Mouse (Mus musculus): ENCODE measurements at regions not wholly inside any gene's neighbourhood (a gene's known extent, or its start where the extent isn't known, plus 50 kb on each side); places are given as distances from the start of the nearest gene placed in this dataset.

DNA sequence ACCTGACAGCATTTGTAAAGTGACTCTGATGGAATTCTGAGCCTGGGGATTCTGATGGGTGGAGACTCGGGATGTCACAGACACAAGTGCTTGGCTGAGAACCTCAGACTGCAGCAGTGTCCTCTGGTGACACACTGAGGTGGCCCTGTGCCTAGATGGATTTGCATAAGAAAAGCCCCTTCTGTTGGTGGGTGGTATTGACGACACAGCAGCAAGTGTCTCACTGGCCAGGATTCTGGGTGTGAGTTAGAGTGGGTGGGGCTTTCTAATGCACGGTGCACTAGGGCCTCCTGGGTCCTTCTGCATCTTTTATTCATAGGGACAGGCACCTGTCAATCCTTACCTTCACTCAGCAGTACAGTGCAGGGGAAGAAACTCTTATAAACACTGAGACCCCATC lies 100.9 kb upstream of the Kazn start:
- ATAC-seq (replicated peaks; ENCODE audit: poor library complexity, severe bottlenecking) = no peak

DNA sequence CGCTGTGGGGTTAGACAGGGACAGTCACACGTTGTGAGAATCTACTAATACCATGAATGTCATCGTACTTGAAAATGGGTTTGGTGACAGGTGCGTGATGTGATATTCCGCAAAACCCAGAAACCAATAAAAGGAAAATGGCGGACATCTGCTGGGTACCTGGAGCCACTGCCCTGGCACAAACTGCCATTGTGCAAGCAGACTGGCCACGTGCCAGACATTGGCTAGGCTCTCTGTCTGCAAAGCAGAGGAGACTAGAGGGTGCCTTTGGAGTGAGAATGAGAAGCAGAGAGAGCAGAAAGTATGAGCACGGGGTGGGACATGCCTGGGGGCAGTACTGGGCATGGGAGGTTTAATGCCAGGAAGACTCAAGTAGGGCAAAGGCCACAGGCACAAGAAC lies 98.5 kb upstream of the Kazn start:
- no peak for ATAC-seq (replicated peaks; ENCODE audit: poor library complexity, severe bottlenecking)

DNA sequence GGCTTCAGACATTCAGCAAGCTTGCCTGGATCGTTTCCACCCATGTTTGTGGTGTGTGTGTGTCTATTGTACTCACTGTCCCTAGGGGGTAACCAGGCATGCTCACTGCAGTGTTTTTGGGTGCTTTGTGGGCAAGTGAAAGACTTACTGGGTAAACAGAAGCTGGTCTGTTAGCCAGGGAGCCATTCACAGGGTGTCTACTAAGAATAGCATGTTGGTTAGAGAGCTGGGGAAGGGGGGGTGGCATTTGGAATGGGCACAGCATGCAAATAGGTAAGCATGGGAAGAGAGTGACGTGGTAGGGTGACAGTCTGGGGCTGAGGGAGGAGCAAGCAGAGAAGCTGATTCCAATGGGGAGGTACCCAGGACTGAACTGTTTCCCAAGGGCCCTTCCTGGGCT lies 97.7 kb upstream of the Kazn start:
- no peak for ATAC-seq (replicated peaks; ENCODE audit: poor library complexity, severe bottlenecking)

DNA sequence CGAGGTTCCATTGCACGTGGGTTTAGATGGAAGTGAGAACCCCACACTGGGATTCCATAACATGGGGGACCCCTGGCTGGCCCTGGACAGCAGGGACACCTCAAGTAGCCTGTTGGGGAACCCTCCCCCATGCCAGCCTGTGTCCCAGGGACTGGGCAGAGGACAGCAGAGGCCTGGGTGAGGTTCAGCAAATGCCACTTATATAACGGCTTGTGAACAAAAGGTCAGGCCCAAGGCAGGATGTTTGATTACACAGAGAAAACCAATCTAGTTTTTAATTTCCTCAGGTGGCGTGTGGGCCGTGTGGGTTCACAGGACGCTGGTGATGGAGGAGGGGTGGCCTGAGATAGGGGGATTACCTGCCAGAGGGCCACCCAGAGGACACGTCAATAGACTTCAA lies 94.9 kb upstream of the Kazn start:
- ATAC-seq (replicated peaks; ENCODE audit: poor library complexity, severe bottlenecking) = no peak

DNA sequence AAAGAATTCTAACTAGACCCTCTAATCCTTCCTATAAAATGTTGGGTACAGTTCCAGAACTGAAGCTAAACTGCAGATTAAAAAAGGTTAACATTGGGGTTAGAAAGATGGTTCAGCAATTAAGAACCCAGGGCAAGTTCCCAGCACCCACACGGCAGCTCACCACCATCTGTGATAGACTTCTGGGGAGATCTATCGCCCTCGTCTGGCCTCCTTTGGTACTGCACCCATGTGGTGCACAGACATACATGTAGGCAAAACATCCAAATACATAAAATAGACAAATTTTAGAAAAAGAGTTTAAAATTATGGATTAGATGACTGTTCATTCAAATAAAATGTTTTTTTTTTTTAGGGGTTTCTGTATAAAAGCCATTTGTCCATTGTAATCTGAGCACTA lies 91.4 kb upstream of the Kazn start:
- ATAC-seq (replicated peaks; ENCODE audit: poor library complexity, severe bottlenecking) = no peak

DNA sequence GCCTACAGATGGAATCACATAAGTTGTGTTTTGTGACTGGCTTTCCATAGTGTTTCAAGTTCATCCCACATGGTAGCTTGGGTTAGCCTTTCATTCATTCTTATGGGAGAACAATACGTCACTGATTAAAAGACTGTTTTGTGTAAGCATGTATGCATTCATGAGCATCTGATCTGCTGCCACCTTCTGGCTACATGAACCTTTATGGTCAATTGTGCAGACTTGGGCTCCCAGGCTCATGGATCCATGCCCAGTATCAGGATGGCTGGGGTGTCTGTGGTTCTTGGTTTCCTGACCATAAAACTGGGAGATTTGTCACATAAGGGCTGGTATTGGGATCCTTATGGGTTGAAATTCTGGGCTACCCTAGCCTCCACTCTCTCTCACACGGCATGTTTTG lies 90.4 kb upstream of the Kazn start:
- ATAC-seq (replicated peaks; ENCODE audit: poor library complexity, severe bottlenecking) = no peak

DNA sequence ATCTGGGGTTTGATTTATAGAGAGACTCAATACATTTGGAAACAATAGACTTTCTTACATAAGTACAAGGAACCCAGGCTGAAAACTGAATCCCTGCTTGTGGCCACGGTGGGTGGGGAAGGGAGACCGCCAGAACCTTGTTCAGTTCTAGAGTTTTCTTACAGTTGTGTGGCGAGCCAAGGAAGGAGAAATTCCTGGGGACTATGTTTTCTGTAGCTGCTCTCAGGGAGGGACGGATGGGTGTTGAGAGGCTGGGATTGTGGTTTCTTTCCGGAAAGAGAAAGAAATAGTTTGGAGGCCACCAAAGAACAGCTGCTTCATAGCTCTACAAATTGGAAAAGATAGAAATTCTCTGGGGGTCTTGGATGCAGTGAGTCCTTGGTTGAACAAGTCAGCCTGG lies 87.3 kb upstream of the Kazn start:
- ATAC-seq (replicated peaks; ENCODE audit: poor library complexity, severe bottlenecking) = no peak

DNA sequence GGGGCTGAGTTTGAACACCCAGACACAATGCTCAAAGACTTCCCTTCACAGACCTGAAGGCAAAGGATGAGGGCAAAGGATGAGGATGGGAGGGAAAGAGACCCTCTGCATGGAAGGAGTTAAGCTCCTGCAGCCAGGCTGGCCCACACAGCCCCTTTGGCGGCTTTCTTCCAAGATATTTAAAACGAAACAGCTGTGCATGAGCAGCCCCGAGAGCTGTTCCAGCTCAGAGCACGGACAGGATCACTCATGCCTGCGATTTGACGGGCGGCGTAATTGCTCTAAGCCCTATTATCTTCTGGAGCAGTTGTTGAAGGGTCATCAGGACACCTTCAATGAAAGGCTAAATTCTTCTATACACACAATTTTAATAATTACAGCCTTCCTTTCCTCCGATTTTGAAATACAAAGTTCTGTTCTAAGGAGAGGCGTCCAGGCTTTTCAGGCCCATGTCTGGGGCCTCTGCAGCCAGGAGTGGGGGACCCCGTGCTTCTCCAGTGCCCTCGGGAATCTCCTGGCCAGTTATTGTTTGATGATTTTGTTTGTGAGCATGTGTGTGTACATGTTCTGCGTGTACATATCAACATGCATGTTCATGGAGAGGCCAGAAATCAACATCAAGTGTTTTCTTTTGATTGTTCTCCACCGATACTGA lies 82.1 kb upstream of the Kazn start:
- ATAC-seq (replicated peaks; ENCODE audit: poor library complexity, severe bottlenecking) = no peak

DNA sequence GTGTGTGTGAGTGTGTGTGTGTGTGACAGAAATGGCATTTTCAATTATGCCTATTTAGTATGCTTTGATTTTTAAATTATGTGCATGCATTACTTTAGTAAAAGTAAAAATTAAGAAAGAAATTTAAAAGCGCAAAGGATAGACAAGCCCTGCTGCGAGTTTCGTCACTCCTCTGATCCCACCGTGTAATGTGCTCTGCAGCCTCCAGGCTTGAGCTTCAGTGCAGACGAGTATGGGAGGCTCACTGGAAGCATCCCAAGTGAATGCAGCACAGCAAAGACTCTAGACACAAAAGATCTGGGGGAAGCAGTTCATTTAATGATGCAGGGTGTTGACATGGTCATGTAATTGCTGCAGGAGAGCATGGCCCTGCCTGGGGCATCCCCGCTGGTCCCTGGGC lies 71.1 kb upstream of the Kazn start:
- ATAC-seq (replicated peaks; ENCODE audit: poor library complexity, severe bottlenecking) = no peak

DNA sequence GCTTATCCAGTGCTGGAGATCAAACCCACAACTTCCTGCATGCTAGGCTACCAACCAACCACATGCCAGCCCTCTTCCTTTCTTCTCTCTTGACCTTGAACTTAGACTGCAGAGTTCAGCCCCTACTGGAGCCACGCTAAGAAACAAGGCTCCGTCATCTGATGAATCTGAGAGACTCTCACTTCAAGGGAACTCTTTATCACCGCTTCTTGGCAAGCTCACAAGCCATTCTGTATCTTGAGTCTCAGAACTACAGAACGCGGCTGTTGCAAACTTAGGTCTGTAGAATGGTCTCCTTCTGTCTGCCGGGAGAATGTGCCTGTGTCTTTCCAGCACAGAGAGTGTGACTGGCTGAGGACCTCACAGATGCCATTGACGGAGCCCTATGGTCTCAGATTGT lies 69.1 kb upstream of the Kazn start:
- ATAC-seq (replicated peaks; ENCODE audit: poor library complexity, severe bottlenecking) = no peak

DNA sequence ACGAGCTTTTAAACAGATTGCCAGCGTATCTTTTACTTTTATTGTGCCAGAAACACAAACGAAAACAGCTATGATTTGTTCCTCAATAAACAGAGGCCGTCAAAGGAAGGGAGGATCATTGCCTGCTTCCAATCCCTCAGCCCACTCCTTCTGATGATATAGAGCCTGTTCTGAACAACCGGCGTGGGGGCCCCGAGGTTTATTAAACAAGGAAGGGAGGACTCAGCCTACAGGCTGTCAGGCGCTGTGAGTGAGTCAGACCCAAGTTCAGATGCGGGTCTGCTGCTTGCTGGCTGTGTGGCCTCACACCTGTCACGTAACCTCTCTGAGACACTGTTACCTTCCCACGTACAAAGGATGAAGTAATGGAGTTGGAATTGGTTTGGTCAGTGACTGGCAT lies 68.1 kb upstream of the Kazn start:
- ATAC-seq (replicated peaks; ENCODE audit: poor library complexity, severe bottlenecking) = no peak

DNA sequence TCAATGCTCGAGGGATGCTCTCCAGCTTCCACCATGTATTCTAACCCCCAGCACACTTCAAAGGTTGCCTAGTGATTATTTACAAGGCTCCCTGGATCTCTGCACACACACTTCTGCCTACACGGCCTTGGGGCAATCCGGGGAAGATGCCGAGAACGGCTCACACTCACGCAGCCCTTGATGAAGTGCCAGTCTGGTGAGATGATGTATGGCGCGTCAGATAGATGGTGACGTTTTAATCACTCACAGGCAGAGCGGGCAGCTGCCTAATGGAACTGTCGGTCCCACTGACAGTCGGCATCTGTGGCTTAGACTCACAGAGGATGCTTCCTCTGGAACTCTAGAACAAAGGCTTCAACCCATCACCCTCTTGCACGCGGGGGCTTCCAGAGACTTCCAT lies 66.9 kb upstream of the Kazn start:
- no peak for ATAC-seq (replicated peaks; ENCODE audit: poor library complexity, severe bottlenecking)

DNA sequence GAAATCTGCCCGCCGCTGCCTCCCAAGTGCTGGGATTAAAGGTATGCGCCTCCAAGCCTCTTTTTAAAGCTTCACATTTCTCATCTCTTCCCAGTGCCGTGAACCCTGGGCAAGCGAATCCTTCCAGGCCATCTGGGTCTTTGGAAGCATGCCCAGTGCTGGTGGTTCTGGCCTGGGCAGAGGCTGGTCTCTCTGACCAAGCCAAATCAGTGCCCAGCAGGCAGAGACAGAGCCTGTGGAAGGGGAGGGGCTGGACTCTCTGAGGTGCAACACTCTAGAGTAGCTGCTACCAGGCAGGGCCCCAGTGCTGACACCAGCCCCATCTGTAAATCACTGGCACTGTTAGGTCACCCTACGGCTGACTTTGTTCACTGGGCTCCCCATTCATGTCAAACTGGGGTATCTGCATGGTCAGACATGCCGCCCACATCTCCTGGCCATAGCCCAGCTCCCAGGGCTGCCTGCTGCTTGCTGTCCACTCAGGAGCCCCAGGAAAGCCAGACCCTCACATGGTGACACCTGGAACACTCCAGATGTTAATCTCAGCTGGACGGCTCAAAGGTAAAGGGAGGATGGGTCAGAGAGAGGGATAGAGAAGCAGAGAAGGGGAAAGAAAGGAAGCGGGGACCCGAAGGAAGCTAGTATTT lies 64.3 kb upstream of the Kazn start:
- no peak for ATAC-seq (replicated peaks; ENCODE audit: poor library complexity, severe bottlenecking)

DNA sequence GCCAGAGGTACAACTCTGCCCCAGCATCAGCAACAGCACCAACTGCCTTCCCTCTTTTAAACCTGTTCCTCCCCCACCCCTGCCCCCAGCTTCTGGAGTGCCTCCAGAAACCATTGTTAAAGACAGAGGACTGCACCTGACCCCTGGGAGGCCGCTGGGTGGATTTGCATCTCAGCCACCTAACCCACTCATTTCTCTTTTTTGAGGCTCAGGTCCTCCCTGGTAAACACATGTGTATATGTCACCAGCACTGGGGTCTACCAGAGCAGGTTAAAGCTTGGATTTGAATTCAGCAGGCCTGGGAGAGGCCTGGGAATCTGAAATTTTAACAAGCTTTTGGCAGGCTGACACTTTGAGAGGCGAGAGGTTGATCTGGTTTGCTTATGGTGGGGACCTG lies 63.5 kb upstream of the Kazn start:
- ATAC-seq (replicated peaks; ENCODE audit: poor library complexity, severe bottlenecking) = no peak

DNA sequence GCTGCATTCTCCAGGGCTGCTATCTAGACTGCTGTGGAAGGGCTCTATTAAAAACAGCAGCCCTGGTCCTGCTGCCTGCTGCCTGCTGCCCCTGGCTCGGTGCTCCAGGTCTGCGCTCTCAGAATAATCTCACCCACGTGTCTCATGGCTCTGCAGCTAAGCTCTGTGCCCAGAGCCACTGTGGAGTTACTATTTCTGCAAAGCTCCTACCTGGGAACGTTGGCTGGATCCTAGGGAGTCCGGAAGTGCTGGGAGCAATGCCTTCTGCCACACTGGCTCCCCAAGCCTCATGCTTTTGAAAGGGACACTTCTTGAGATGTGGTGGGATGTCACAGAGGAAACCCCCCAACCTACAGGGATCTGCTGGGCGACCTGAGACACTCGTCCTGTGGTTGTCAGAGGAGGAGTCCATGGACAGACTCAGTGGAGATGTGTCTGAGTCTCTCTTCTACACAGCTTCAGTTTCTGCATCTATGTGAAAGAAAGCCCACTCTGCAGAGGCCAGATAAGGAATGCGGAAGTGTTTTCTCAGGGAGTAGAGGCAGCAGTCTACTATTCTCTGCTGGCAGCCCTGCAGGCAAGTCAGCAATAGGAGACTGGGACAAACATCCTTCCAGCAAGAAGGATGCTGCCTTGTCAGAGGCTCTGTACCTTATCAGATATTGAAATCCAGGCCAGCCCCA lies 63.0 kb upstream of the Kazn start:
- no peak for ATAC-seq (replicated peaks; ENCODE audit: poor library complexity, severe bottlenecking)

DNA sequence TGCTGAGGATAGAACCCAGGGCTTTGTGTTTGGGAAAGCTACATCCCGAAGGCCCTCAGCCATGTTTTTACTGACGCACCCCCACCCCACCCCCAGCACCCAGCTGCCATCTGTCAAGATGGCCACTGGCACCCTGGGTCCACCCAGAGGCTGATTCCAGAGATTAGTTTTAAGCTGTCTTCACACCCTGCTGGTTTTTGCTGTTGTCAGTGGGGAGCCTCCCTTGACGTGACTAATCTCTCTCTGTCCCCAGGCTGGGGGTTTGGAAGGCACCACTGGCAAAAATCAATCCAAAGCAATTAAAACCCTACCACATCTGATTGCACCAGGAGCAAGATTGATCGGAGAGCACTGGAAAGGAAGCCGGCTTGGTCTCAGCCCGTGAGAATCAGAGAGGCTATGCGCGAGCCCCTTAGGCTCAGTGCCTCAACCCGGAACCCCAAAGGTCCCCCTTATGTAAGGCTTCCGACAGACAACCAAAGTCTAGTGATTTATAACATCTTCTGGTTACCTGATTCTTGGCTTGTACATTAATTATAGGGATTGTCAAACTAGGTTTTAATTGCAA lies 59.7 kb upstream of the Kazn start:
- no peak for ATAC-seq (replicated peaks; ENCODE audit: poor library complexity, severe bottlenecking)

DNA sequence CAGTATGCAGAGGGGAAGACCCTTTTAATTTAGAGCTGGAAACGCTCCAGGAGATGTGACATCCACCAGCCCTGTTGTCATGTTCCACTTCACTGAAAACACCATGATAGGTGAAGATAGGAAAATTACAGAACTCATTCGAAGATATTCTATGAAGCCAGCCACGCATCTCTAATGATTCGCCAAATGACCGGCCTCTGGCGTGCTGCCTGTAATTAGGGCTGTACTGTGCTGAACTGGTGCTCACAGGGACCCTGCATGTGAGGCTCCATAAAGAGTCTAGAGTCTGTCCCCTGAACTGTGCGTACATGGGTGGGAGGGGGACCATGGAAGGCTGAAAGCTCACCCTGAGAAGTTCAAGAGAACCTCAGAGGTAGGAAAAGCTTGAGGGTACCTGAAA lies 53.6 kb upstream of the Kazn start:
- no peak for ATAC-seq (replicated peaks; ENCODE audit: poor library complexity, severe bottlenecking)

DNA sequence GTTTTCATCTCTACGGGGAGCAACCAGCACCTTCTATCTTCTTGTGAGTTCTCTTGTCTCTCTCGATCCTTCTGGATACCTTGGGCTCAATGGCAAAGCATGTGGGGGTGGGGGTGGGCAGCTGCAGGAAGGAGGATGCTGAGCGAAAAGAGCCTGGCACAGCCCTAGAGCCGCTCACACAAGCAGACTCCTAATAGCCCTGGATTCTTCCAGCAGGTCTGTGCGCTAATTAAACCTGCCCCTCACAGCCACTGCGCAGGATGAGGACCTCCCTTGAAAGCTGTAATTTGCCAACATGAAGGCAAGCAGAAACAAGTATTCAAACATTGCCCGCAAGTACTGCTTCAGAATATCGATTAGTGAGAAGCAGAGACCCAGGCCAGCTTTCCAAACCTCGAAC lies 53.1 kb upstream of the Kazn start:
- ATAC-seq (replicated peaks; ENCODE audit: poor library complexity, severe bottlenecking) = no peak

DNA sequence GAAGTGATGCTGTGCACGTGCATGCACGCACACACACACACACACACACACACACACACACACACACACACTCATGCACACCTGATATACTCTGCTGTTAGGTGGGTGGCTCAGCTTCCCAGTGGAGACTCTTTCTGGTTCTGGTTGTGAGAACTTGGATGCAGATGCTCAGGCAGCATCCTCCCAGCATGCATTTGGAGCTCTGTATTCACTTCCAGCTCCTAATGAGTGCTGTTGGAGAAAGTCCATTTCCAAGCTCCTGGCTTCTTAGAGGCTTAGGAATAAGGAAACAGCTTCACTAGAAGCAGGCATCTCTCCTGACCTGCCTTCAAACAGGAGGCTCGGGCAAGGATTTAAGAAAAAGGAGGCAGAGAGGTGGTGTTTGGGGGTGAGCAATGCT lies 52.2 kb upstream of the Kazn start:
- no peak for ATAC-seq (replicated peaks; ENCODE audit: poor library complexity, severe bottlenecking)

Measured in granulocyte monocyte progenitor cell, adult 5-6 weeks (primary cell).